22 mouse cellular contexts compared by ENCODE assay signal in genomic region chr12:51493476-51493875, GRCm38 (mm10).
DNase-seq lines count a peak whose midpoint lies in the region; ATAC-seq and TF ChIP-seq lines count a peak whose summit lies in the region.
"Had no signal": no experiment of that assay in that cellular context is flagged by ENCODE, and none has a peak within 500 bp of the region (broad histone marks: within the 10 kb centered on the region; RNA-seq: fewer than 3 reads in every experiment).

No protein-coding gene starts in this region.

- no peaks in the 10 kb centered on the region for H3K79me2 ChIP-seq in liver, adult 2 months (ENCODE audit: control insufficient read depth, insufficient read depth, low read length)

- H3K4me3 ChIP-seq in kidney, adult 2 months (ENCODE audit: insufficient read depth, low read depth, low read length) = no peak overlapping the region
- no peak overlapping the region for H3K4me3 ChIP-seq in kidney, embryonic 15.5 days (replicated peaks)
- H3K4me3 ChIP-seq in liver, adult 2 months (ENCODE audit: insufficient read depth, low read depth, low read length) = no peak overlapping the region
- no peak overlapping the region for H3K4me3 ChIP-seq in liver, postnatal 0 days (ENCODE audit: low read depth, low read length)
- no peak overlapping the region for H3K4me3 ChIP-seq in embryonic facial prominence, embryonic 10.5 days
- H3K4me3 ChIP-seq: forebrain, embryonic 13.5 days; gastrocnemius, adult 2 months; heart, embryonic 10.5 days; hindbrain, embryonic 12.5 days had no signal

- no peak for ATAC-seq in kidney, embryonic 15.5 days (replicated peaks; ENCODE audit: low FRiP score)
- ATAC-seq in liver, postnatal 0 days = no peak
- ATAC-seq: forebrain, embryonic 13.5 days; hindbrain, embryonic 16.5 days; inflammation-experienced regulatory T-cells, adult 6 months had no signal

- TF ChIP-seq POLR2A in kidney, adult 2 months (IDR thresholded peaks at IDR 0.05; ENCODE audit: low read depth, low read length) = no peak
- no peak for TF ChIP-seq POLR2A in liver, adult 2 months (IDR thresholded peaks at IDR 0.05; ENCODE audit: extremely low read depth, insufficient read depth, low read length)

- H3K4me1 ChIP-seq in kidney, adult 2 months (ENCODE audit: control insufficient read depth, insufficient read depth, low read length) = no peaks in the 10 kb centered on the region
- no peaks in the 10 kb centered on the region for H3K4me1 ChIP-seq in kidney, embryonic 15.5 days
- H3K4me1 ChIP-seq in liver, adult 2 months (ENCODE audit: control insufficient read depth, insufficient read depth, low read length) = peaks cover 7% of the 10 kb centered on the region
- H3K4me1 ChIP-seq in liver, postnatal 0 days (ENCODE audit: insufficient read depth) = no peaks in the 10 kb centered on the region
- H3K4me1 ChIP-seq in embryonic facial prominence, embryonic 10.5 days = no peaks in the 10 kb centered on the region
- H3K4me1 ChIP-seq: forebrain, embryonic 13.5 days; heart, embryonic 10.5 days; hindbrain, embryonic 12.5 days had no signal

- intact Hi-C loops in gastrocnemius, postnatal 36 days (cut with DNase I) = no loop called here

- H3K9ac ChIP-seq in kidney, embryonic 15.5 days = no peak overlapping the region
- H3K9ac ChIP-seq in liver, adult 2 months (ENCODE audit: low read depth, low read length) = no peak overlapping the region
- no peak overlapping the region for H3K9ac ChIP-seq in liver, postnatal 0 days (replicated peaks)
- H3K9ac ChIP-seq: forebrain, embryonic 13.5 days; hindbrain, embryonic 12.5 days had no signal

- H3K4me2 ChIP-seq in kidney, embryonic 15.5 days = no peak overlapping the region
- no peak overlapping the region for H3K4me2 ChIP-seq in liver, postnatal 0 days (ENCODE audit: low read depth, low read length)
- H3K4me2 ChIP-seq: forebrain, embryonic 13.5 days; hindbrain, embryonic 12.5 days had no signal

- peak; percentile 49 for DNase-seq in kidney, adult 2 months
- peak; percentile 78 for DNase-seq in liver, adult 2 months (ENCODE audit: extremely low read depth, low read depth, low spot score)
- no peak for DNase-seq in liver, postnatal 0 days
- DNase-seq in adrenal gland, adult 2 months = peak; percentile 35
- peak; percentile 14 for DNase-seq in adrenal gland, postnatal 14 days
- DNase-seq in gastrocnemius, postnatal 36 days = no peak
- no peak for DNase-seq in embryonic facial prominence, embryonic 10.5 days (ENCODE audit: low spot score)
- DNase-seq: cerebellum, adult 18-20 months; cerebellum, adult 9-11 months; cerebellum, postnatal 36 days; gastrocnemius, adult 2 months; gastrocnemius, postnatal 25 days; heart, adult 18-20 months; heart, postnatal 10 days; heart, postnatal 4 days had no signal

- TF ChIP-seq CTCF in kidney, adult 2 months (conservative IDR thresholded peaks at IDR 0.05; ENCODE audit: insufficient read depth, insufficient read length, low read depth, low read length) = no peak
- TF ChIP-seq CTCF in liver, adult 2 months (IDR thresholded peaks at IDR 0.05; ENCODE audit: low read depth, low read length) = no peak
- no peak for TF ChIP-seq CTCF in liver, postnatal 0 days (IDR thresholded peaks at IDR 0.05; ENCODE audit: low read depth)

- no peaks in the 10 kb centered on the region for H3K27me3 ChIP-seq in kidney, adult 2 months (replicated peaks; ENCODE audit: control insufficient read depth, insufficient read depth, low read length)
- H3K27me3 ChIP-seq in kidney, embryonic 15.5 days = no peaks in the 10 kb centered on the region
- H3K27me3 ChIP-seq in liver, adult 2 months (ENCODE audit: control insufficient read depth, insufficient read depth, low read length) = no peaks in the 10 kb centered on the region
- H3K27me3 ChIP-seq in liver, postnatal 0 days (ENCODE audit: insufficient read depth, low read length) = no peaks in the 10 kb centered on the region
- H3K27me3 ChIP-seq in embryonic facial prominence, embryonic 10.5 days (replicated peaks; ENCODE audit: low read depth, poor library complexity, severe bottlenecking) = no peaks in the 10 kb centered on the region
- H3K27me3 ChIP-seq: CH12.LX; forebrain, embryonic 13.5 days; hindbrain, embryonic 12.5 days had no signal

- TF ChIP-seq EP300 in liver, postnatal 0 days (IDR thresholded peaks at IDR 0.05; ENCODE audit: low read depth) = no peak

- H3K27ac ChIP-seq in kidney, adult 2 months (ENCODE audit: insufficient read depth, low read depth, low read length) = no peak overlapping the region
- no peak overlapping the region for H3K27ac ChIP-seq in kidney, embryonic 15.5 days
- H3K27ac ChIP-seq in liver, adult 2 months (replicated peaks; ENCODE audit: insufficient read depth, low read depth, low read length) = no peak overlapping the region
- no peak overlapping the region for H3K27ac ChIP-seq in liver, postnatal 0 days (ENCODE audit: low read depth)
- H3K27ac ChIP-seq in embryonic facial prominence, embryonic 10.5 days (replicated peaks) = no peak overlapping the region
- H3K27ac ChIP-seq: forebrain, embryonic 13.5 days; gastrocnemius, adult 2 months; heart, embryonic 10.5 days; hindbrain, embryonic 12.5 days had no signal

- 77% methylated on average over 11 of the region's 11 CpGs for WGBS in kidney, adult 2 months
- 86% methylated on average over 11 of the region's 11 CpGs for WGBS in kidney, embryonic 15.5 days
- WGBS in liver, adult 2 months = 53% methylated on average over 11 of the region's 11 CpGs
- 72% methylated on average over 11 of the region's 11 CpGs for WGBS in liver, postnatal 0 days (ENCODE audit: insufficient replicate concordance)
- WGBS in embryonic facial prominence, embryonic 10.5 days = 93% methylated on average over 11 of the region's 11 CpGs

- no peaks in the 10 kb centered on the region for H3K36me3 ChIP-seq in kidney, adult 2 months (ENCODE audit: control insufficient read depth, insufficient read depth, low read length)
- H3K36me3 ChIP-seq in kidney, embryonic 15.5 days = no peaks in the 10 kb centered on the region
- H3K36me3 ChIP-seq in liver, adult 2 months (ENCODE audit: control insufficient read depth, insufficient read depth, low read length) = no peaks in the 10 kb centered on the region
- H3K36me3 ChIP-seq in liver, postnatal 0 days (replicated peaks; ENCODE audit: insufficient read depth, low read length) = no peaks in the 10 kb centered on the region
- no peaks in the 10 kb centered on the region for H3K36me3 ChIP-seq in embryonic facial prominence, embryonic 10.5 days (replicated peaks)
- H3K36me3 ChIP-seq: heart, embryonic 10.5 days; hindbrain, embryonic 12.5 days had no signal

- H3K9me3 ChIP-seq in kidney, embryonic 15.5 days (replicated peaks) = no peaks in the 10 kb centered on the region
- H3K9me3 ChIP-seq in liver, postnatal 0 days (ENCODE audit: low read length) = no peaks in the 10 kb centered on the region
- 0 out of 2 replicates have a peak, but pooled peaks cover 2% of the 10 kb centered on the region for H3K9me3 ChIP-seq in embryonic facial prominence, embryonic 10.5 days
- H3K9me3 ChIP-seq: forebrain, embryonic 13.5 days; heart, embryonic 10.5 days; hindbrain, embryonic 12.5 days had no signal

Comparison
In these comparisons a context has a peak if more than half of its experiments do, and no peak if none do; other contexts are left out.
1. DNase-seq: peak in kidney, adult 2 months (single experiment), liver, adult 2 months (single experiment), adrenal gland, adult 2 months (single experiment) and adrenal gland, postnatal 14 days (single experiment); none in liver, postnatal 0 days (single experiment), gastrocnemius, postnatal 36 days (0 of 2) and embryonic facial prominence, embryonic 10.5 days (single experiment).